Mouse (Mus musculus) brain, embryonic 14.5 days (tissue): ENCODE results near the gene Eif5b.

Source experiments
- CTCF ChIP-seq: fragments of 200-500 bp; IDR thresholded peaks from 2 replicates; pipeline ENCODE4 v1.5.1; 2012; ENCODE audit warnings: inconsistent platforms, mild to moderate bottlenecking, moderate library complexity, borderline replicate concordance; ENCODE audit not compliant: insufficient read depth, insufficient read length; ENCODE audit errors: extremely low read depth
- POLR2A ChIP-seq: fragments of 200-500 bp; IDR thresholded peaks from 2 replicates; pipeline ENCODE4 v1.6.1; 2012; ENCODE audit warnings: mild to moderate bottlenecking, inconsistent platforms, borderline replicate concordance; ENCODE audit not compliant: poor library complexity, insufficient read depth, insufficient read length, severe bottlenecking; ENCODE audit errors: extremely low read depth

- no peak for TF ChIP-seq CTCF
- no peak for TF ChIP-seq POLR2A
Measured at GRCm38 (mm10) chr1:38081316-38081715, 83.5 kb downstream of the Eif5b start.
